Mouse (Mus musculus) spleen, adult 2 months (tissue): Measurements from ENCODE around the gene Mark3. TPM values are rescaled to one million over a fixed set of nuclear protein-coding genes. Genes with fewer than 3 reads are reported as not detected.
A peak's percentile ranks its signal among the peaks of the same experiment; 100 is the strongest.

Experiments
- DNase-seq, 2 experiments: peaks; one replicate each; pipeline versions ENCODE4 v3.0.0 to v3.0.0-alpha.2; 2012 to 2021; ENCODE audit warnings: low spot score in 2 of 2, low read depth in 1 of 2
- H3K27ac ChIP-seq: fragments of 200-500 bp; 2 replicates; pipeline ENCODE4 v1.5.1; 2012; ENCODE audit warnings: low read length, inconsistent platforms; ENCODE audit not compliant: insufficient read depth
- H3K27me3 ChIP-seq: fragments of 200-500 bp; 2 replicates; pipeline ENCODE4 v1.6.1; 2012; ENCODE audit warnings: mild to moderate bottlenecking, moderate library complexity, low read length, inconsistent platforms; ENCODE audit not compliant: control insufficient read depth, insufficient read depth
- H3K36me3 ChIP-seq: fragments of 200-500 bp; 2 replicates; pipeline ENCODE4 v1.6.1; 2012; ENCODE audit warnings: mild to moderate bottlenecking, low read length, inconsistent platforms; ENCODE audit not compliant: control insufficient read depth, insufficient read depth
- H3K4me1 ChIP-seq: fragments of 200-500 bp; 2 replicates; pipeline ENCODE4 v1.6.1; 2011; ENCODE audit warnings: inconsistent platforms; ENCODE audit not compliant: control insufficient read depth, insufficient read depth, insufficient read length
- H3K4me3 ChIP-seq: fragments of 200-500 bp; 2 replicates; pipeline ENCODE4 v1.5.1; 2011; ENCODE audit warnings: mild to moderate bottlenecking, inconsistent platforms; ENCODE audit not compliant: insufficient read depth, insufficient read length; ENCODE audit errors: extremely low read depth
- CTCF ChIP-seq: fragments of 200-500 bp; IDR thresholded peaks from 2 replicates; pipeline ENCODE4 v1.5.1; 2011; ENCODE audit warnings: mild to moderate bottlenecking, inconsistent platforms; ENCODE audit not compliant: insufficient read depth, insufficient read length, insufficient replicate concordance; ENCODE audit errors: extremely low read depth
- POLR2A ChIP-seq: fragments of 200-500 bp; IDR thresholded peaks from 2 replicates; pipeline ENCODE4 v1.6.1; 2011; ENCODE audit warnings: low read depth, low read length, inconsistent platforms
- WGBS: fragments of 180-500 bp; shearing (Covaris S2); methylation state at CpG from one replicate; pipeline ENCODE4 v1.1.7; 2018; 5-methylcytosine and 5-hydroxymethylcytosine counted together
- polyA plus RNA-seq: library from polyadenylated mRNA; depleted of rRNA; stranded (reverse); fragments of >200 nt; gene quantifications from 2 replicates; pipeline ENCODE4 v1.2.3, GENCODE M21; 2012

Gene Mark3
- polyA plus RNA-seq, 1 experiment, result 19.8 TPM

DNA sequence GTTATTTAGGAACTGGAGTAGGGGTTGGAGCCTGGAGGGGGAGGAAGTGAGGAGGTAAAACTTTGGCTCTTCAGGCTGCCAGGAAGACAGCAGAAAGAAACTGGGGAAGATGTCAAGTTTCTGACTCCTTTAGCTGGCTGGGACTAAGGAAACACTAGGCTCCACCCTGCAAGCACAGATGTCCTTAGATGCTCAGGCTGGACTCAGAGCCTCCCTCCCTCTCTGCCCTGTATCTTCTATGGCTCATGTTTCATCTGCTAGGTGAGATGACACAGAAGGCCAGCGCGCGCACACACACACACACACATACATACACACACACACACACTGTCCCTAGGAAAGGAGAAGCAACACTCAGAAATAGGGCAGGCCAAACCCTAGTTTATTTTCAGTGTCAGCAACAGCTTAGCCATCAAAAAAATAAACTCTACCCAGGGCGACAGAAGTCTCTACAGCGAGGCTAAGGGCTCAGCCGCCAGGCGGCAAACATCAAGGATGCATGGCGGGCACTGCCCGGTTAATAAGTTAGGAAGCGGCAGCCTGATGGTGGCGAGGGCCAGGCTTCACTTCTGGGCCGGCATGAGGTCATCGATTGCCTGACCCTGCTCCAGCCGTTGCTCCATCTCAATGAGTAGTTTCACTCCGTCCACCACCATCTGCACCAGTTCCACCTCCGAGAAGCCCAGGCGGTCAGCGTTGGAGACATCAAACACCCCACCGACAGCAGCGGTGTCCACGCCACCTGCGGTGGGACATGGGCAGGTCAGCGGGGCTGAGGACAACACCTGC lies 94.9 kb downstream of the Mark3 start:
- Histone ChIP-seq H3K36me3 (no peaks in the 10 kb centered on the region), H3K4me3 (no peak overlapping the region), H3K4me1 (peaks cover 11% of the 10 kb centered on the region), H3K27ac (peak overlapping the region; percentile 18; the same call in 1 of the 2 replicates), H3K27me3 (peaks cover 9% of the 10 kb centered on the region)
- TF ChIP-seq POLR2A (no peak), CTCF (no peak)
- DNase-seq, result no peak
- WGBS, result 80% methylated on average over 23 of the region's 23 CpGs

DNA sequence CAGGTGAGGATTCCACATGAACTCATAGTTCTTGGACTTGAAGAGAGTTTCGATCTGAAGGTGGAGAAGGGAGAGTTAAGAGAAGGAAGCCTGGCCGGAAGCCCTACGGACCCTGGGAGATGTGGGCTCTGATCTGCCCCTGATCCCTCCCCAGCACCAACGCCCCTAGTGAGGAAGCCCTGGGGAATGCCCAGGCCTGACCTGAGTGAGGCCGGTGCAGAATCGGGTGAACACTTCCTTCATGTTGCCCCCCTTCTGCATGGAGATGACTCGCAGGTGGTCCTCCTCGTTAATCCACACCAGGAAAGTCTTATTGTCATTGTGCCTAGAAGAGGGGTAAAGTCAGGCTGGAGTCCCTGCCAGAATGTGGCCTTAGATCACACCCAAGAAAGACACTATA lies 95.6 kb downstream of the Mark3 start:
- Histone ChIP-seq H3K4me1 (peaks cover 11% of the 10 kb centered on the region), H3K36me3 (no peaks in the 10 kb centered on the region), H3K4me3 (no peak overlapping the region), H3K27ac (no peak overlapping the region), H3K27me3 (peaks cover 9% of the 10 kb centered on the region)
- WGBS, result 76% methylated on average over 8 of the region's 8 CpGs
- no peak for TF ChIP-seq POLR2A
- no peak for TF ChIP-seq CTCF
- no peak for DNase-seq

DNA sequence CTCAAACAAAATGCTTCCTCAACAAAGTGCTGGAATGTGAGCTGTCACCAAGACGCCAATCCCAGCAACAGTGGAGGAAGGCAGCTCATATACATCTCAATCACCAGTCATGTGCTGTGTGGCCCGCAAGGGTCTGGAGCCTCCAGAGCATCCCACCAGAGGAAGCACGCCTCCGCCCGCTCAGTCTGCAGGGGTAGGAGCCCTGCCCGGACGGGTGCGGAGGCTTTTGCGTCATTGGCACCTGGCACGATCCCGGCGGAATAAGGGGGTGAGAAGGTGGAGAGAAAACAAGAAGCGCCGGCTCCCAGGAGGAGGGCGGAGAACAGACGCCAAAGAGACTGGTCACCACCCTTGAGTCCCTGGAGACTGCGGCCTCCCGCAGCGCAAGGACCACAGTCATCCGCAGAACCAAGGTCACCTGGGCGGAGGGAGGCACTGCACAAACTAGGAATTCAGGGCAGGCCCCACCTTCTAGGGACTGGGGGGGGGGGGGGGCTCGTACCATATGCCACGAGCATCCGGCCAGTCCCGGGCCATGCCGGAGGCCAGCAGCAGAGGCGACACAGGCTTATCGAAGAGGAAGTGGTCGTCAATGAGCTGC lies 96.1 kb downstream of the Mark3 start:
- Histone ChIP-seq H3K4me3 (peak overlapping the region; percentile 49; the same call in 1 of the 2 replicates), H3K36me3 (no peaks in the 10 kb centered on the region), H3K27me3 (peaks cover 9% of the 10 kb centered on the region), H3K27ac (no peak overlapping the region), H3K4me1 (peaks cover 11% of the 10 kb centered on the region)
- no peak for TF ChIP-seq CTCF
- TF ChIP-seq POLR2A, result no peak
- DNase-seq, result no peak
- 47% methylated on average over 28 of the region's 29 CpGs for WGBS

DNA sequence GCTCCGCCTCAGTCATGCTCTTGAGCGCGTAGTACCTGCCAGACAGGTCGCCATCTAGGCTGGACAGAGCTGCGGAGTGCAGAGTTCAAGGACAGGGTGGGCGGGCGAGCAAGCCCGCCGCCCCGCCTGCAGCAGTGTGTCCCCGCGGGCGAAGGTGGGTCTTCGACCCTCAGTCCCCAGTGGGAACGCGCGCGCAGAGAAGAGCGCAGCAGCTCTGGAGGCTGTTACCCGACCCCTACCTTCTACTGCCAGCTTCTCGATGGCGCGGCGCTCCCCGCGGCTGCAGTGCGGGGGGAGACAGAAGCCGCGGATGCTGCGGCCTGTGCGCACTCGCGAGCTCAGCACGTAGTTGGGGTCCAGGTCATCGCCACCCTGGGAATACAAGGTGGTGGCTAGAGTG lies 96.7 kb downstream of the Mark3 start:
- Histone ChIP-seq H3K27ac (no peak overlapping the region), H3K27me3 (peaks cover 9% of the 10 kb centered on the region), H3K4me3 (peak overlapping the region; percentile 49), H3K36me3 (no peaks in the 10 kb centered on the region), H3K4me1 (peaks cover 11% of the 10 kb centered on the region)
- TF ChIP-seq POLR2A, result no peak
- no peak for TF ChIP-seq CTCF
- no peak for DNase-seq
- WGBS, result 8% methylated on average over 35 of the region's 35 CpGs

DNA sequence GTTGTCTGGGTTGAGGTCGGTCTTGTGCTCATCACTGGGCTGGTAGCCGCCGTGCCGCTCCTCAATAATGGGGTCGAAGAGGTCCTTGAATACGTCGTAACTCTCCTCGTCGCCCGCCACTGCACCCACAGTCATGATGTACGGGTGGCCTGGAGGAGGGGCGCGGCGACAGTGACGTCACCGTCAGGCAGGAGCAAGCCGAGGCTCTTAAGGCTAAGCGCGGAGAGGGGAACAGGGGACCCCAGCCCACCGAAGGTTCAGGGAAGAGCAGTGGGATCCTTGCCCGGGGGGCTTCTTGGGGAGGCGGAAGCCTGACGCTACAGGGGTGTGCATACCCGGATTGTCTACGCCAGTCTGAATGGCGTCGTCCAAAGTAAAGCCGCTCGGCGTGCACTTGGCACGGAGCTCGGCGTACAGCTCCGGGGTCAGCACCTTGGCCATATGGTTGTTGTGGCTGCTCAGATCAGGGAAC lies 97.1 kb downstream of the Mark3 start:
- DNase-seq, result peak in 1 of 2 experiments; percentile 35
- H3K4me3 ChIP-seq, result peak overlapping the region; percentile 49
- no peaks in the 10 kb centered on the region for H3K36me3 ChIP-seq
- H3K27me3 ChIP-seq, result peaks cover 9% of the 10 kb centered on the region
- H3K27ac ChIP-seq, result no peak overlapping the region
- no peak for TF ChIP-seq POLR2A
- H3K4me1 ChIP-seq, result peaks cover 11% of the 10 kb centered on the region
- 1% methylated on average over 34 of the region's 34 CpGs for WGBS

DNA sequence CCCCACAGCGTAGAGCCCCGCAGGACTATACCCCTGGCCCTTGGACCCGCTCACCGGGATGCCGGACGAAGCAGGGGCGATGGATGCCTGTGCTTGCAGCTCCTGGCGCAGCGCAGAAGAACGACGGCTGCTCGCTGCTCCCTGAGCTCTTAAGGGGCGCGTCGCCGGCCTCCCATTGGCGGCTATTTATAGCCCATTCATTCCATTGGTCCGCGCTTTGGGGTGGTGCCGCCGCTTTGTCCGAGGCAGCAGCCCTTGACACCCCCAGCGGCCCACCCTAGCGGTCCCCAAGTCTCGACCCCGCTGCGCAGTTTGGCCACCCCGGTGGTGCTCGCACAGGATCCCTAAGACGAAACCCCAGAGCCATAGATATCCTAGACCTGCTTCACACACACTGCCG lies 97.9 kb downstream of the Mark3 start, which contains the start of gene Ckb:
Gene Ckb (minus strand): TSS at position 163 of the 400 bp plus-strand sequence.
- Histone ChIP-seq H3K4me1 (peaks cover 11% of the 10 kb centered on the region), H3K4me3 (peak within 1 kb of the TSS; percentile 49), H3K36me3 (no peaks in the 10 kb centered on the region), H3K27me3 (peaks cover 9% of the 10 kb centered on the region), H3K27ac (no peak within 1 kb of the TSS)
- WGBS, result under 1% methylated on average over 31 of the region's 31 CpGs
- TF ChIP-seq POLR2A (peak; percentile 9; the same call in 1 of the 2 replicates), CTCF (no peak)
- DNase-seq, result peak in 1 of 2 experiments; percentile 32
